Mouse (Mus musculus): ENCODE results near the gene Bola3. TPM values are rescaled to one million over a fixed set of nuclear protein-coding genes. Genes with fewer than 3 reads are reported as not detected.

Bola3 gene
- total RNA-seq, 2 experiments from 2014 or later, result 46.0 to 49.4 TPM

DNA sequence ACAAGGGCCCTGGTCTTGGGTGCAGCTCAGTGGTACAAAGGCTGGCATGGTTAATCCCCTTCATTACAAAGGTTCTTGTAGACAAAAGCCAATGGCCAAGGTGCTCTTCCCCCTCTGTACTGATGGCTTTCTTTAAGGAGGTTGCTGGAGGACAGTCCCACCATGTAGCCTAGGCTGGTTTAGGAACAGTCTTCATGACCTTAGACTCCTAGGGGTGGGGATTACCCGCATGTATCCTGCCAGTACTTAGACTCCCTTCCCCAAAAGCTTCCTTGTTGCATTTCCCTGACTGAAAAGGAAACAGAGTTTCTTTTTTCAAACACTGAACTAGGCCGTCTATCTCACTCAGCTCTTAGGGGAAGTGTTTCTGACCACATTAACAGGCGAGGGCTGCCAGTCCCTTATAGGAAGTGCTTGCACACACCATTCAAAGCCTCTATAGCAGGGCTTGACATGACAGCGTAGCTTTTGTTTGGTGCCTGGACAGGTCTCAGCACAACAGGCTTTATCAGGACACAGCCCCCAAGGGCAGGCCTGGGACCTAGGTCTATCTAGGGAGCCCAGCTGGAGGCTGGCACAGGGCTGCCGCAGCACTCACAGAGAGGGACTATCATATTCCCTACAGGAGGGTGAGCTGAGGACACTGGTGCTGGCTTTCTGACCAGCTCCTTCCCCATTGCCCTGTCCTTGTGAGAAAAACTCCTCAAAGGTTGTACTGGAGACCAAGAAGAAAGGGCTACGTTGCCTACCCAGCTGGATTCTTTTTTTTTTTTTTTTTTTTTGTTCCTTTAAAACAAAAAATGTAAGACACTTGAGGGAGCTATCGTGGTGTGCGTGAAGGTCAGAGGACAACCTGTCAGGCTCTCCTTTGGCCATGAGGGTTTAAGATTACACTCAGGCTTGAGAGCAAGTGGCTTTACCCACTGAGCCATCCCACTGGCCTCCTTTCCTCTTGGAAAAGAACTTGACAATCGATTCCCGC is 32.9 kb downstream of the Bola3 start:
- H3K4me3 ChIP-seq, result no peak overlapping the region
- H3K27ac ChIP-seq, result no peak overlapping the region
- TF ChIP-seq CTCF (conservative IDR thresholded peaks at IDR 0.05), result no peak
- no peak for DNase-seq (ENCODE audit: low spot score in 2 of 2)

DNA sequence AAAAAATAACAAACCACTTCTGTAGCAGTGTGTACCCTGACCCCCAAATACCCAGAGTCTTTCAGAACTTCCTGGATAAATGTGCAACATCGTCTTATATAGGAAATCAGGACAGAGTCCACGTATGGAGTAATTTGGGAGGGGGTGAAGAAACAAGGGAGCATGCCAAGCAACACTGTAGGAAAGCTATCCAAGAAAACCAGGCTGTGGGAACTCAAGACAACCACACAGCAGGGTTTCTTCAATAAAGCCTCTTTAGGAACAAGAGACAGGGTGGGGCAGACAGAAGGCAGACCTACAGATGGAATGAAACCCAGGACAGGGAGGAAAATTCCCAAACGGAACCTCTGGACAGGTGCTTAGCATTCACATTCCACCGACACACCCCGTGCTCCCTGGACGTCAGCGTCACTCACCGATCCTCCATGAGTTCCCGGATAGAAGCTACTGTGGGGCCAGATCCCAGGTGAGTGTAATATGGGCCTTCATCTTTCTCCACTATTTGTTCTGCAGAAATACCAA is 36.7 kb downstream of the Bola3 start:
- no peak for DNase-seq (ENCODE audit: low spot score in 2 of 2)
- no peak overlapping the region for H3K4me3 ChIP-seq
- no peak for TF ChIP-seq CTCF (conservative IDR thresholded peaks at IDR 0.05)
- H3K27ac ChIP-seq, result no peak overlapping the region

DNA sequence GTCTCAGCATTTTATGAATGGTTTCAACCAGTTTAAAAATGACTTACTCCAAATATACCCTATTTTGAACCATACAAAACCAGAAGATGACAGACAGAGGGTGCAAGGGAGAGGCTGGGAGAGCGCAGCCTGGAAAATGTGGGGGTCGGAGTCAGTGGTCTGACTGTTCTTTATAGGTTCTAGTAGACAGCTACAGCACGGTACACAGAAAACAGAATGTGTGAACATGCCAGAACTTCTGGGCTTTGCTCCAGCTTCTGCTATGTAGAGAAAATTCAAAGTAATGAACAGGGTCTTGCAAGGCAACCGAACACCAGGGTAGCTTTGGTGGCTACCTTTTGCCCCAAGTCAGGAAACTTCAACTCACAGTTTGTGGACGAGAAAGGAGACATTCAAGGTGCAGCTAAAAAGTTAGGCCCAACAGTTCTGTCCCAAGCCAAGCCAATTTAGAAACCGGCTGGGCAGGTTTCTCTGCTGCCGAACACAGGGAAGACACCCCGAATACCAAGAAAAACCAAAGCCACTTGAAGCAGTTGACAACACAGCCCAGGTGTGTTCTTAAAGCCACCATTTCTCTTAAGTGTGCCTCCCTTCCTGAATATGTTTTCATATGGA is 43.3 kb downstream of the Bola3 start:
- no peak for TF ChIP-seq CTCF (conservative IDR thresholded peaks at IDR 0.05)
- Histone ChIP-seq H3K4me3 (no peak overlapping the region), H3K27ac (peak overlapping the region; percentile 53; the same call in 1 of the 2 replicates)

DNA sequence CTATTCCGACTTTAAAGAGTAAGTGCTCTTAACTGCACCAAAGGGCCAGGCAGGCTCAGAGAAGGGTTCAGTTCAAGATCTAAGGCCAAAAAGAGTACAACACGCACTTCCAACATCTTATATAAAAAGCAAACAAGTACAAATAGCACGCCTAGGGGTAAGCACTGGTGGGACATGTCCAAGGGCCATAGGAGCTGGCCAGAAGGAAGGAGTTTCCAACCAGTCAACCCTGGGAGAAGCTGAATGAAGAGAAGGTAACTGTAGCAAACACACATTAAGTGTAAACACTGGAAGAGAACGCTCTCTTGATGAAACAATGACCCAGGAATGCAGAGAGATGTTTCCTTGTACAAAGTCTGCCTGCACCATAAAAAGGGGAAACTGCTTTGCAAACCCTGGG is 45.2 kb downstream of the Bola3 start:
- Histone ChIP-seq H3K27ac (no peak overlapping the region), H3K4me3 (no peak overlapping the region)
- no peak for DNase-seq (ENCODE audit: low spot score in 2 of 2)
- no peak for TF ChIP-seq CTCF (conservative IDR thresholded peaks at IDR 0.05)

More for the DNA sequence above, 43.3 kb downstream of the Bola3 start:
- peak in 1 of 2 experiments; percentile 39 for DNase-seq (ENCODE audit: low spot score in 2 of 2)

DNA sequence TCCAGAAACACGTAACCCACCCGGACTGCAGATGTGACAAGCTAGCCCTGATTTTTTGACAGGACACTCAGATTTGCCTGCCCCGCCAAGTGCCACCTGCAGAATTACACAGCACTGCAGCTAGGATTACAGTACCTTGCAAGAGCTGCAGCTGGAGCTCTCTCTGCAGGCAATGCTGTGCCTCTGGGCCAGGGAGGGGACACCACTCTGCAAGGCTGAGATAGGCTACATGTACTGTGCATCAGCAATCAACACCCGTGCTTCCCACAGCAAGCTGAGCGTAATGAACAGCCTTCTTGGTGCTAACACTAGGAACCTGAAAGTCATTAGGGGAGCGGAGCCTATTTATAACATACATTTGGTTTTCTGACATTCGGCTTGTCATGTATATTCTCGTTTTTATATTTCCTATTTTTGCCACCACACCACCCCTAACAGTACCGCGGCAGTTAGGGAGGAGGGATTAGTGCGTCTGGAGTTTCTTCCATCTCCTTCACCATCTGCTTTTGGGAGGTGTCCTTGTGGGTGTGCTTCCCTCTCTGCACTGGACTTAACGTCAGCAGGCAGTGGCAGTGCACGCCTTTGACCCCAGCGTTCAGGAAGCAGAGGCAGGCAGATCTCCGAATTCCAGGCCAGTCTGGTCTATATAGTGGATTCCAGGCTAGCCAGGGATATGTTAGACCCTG is 46.7 kb downstream of the Bola3 start:
- no peak for DNase-seq (ENCODE audit: low spot score in 2 of 2)
- no peak for TF ChIP-seq CTCF (conservative IDR thresholded peaks at IDR 0.05)
- Histone ChIP-seq H3K27ac (no peak overlapping the region), H3K4me3 (no peak overlapping the region)

DNA sequence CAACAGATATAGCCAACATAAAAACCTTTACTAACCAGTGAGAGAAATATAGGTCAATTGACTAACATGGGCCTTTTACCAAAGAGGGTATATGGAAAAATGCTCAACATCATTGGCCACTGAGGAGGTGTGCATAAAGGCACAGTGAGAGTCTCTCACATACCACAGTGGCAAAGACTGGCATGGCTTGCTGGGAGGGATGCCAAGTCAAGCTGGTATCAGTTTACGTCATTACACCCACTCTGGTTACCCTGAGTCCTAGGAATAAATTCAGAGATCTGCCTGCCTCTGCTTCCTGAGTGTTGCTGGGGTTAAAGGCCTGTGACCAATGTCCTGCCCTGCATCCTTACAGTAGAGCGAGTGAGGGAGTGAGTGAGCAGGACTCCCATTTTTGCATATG is 47.8 kb downstream of the Bola3 start:
- no peak for DNase-seq (ENCODE audit: low spot score in 2 of 2)

DNA sequence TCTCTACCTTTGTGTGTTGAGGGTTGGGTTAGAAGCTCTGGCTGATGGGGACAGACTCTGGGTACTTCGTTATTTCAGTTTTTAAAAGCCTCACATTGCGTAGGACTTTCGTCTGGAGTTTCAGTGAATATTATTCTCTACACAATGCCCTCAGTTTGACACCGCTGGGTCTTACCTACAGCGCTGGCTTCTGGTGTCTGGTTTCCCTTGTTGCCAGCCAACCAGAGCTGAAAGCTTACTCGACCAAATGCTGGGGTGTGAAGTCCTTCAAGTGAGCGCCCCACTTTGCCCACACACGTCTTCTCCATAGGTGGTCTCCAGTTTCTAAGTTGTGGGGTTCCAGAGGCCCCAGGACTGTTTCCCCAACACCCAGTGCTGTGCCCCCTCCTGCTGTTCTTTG is 48.8 kb downstream of the Bola3 start:
- TF ChIP-seq CTCF (conservative IDR thresholded peaks at IDR 0.05), result no peak
- no peak overlapping the region for H3K27ac ChIP-seq
- H3K4me3 ChIP-seq, result no peak overlapping the region
- DNase-seq (ENCODE audit: low spot score in 2 of 2), result no peak

More for the DNA sequence above, 47.8 kb downstream of the Bola3 start:
- Histone ChIP-seq H3K4me3 (no peak overlapping the region), H3K27ac (no peak overlapping the region)
- TF ChIP-seq CTCF (conservative IDR thresholded peaks at IDR 0.05), result no peak

DNA sequence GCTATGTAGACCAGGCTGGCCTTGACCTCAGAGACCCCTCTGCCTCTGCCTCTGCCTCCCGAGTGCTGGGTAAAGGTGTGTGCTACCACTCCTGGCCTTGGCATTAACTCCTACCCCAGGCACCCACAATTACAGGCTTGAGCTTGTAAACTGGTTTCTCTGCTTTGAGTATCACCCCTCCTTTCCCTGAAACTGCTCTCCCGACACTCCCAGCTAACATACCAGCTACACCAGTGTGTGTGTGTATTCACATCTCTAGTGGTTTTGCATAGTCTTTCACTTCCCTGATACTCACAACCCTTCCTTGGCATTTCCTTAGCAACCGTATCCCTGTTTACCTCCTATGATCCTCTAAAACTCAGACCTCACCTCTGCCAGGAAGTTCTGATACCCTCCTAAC is 50.8 kb downstream of the Bola3 start:
- Histone ChIP-seq H3K27ac (no peak overlapping the region), H3K4me3 (no peak overlapping the region)
- no peak for TF ChIP-seq CTCF (conservative IDR thresholded peaks at IDR 0.05)
- DNase-seq (ENCODE audit: low spot score in 2 of 2), result no peak

DNA sequence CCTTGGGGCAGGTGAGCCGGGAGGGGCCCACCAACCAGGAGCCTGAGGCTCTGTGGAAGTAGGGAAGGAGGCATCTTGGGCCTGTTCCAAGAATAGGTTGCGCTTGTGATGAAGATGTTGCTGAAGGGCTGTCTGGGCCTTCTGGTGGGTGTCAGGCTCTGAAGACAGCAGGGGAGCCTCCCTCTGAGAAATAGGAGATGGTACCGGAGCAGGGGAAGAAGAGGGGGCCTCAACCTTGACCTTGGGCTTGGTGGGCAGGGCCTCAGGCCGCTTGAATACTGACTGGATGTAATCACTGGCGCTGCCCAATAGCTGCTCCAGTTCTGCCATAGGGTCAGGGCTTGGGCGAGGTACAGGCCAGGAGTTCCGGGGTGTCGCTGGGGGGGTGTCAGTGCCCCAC is 54.5 kb downstream of the Bola3 start:
- DNase-seq (ENCODE audit: low spot score in 2 of 2), result no peak
- TF ChIP-seq CTCF (conservative IDR thresholded peaks at IDR 0.05), result no peak
- Histone ChIP-seq H3K27ac (no peak overlapping the region), H3K4me3 (no peak overlapping the region)

DNA sequence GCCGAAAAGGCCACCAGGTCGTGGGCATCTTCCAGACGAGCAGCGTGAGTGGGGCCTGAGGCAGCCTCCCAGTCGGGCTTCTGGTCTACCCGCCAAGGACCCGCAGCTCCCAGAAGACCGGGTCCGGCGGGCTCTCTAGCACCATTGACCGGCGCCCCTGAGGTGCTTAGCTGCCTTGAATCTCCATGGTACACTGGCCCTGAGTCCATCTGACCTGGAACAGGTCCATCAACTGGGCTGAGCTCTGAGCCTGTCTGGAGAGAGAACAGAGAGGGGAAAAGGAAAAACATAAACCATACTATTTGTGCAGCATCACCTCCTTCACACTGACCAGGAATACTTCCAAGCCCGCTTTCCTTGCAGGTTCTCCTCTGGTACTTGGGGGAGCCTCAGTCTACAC is 55.6 kb downstream of the Bola3 start:
- H3K4me3 ChIP-seq, result no peak overlapping the region
- TF ChIP-seq CTCF (conservative IDR thresholded peaks at IDR 0.05), result no peak
- DNase-seq (ENCODE audit: low spot score in 2 of 2), result no peak
- H3K27ac ChIP-seq, result no peak overlapping the region

DNA sequence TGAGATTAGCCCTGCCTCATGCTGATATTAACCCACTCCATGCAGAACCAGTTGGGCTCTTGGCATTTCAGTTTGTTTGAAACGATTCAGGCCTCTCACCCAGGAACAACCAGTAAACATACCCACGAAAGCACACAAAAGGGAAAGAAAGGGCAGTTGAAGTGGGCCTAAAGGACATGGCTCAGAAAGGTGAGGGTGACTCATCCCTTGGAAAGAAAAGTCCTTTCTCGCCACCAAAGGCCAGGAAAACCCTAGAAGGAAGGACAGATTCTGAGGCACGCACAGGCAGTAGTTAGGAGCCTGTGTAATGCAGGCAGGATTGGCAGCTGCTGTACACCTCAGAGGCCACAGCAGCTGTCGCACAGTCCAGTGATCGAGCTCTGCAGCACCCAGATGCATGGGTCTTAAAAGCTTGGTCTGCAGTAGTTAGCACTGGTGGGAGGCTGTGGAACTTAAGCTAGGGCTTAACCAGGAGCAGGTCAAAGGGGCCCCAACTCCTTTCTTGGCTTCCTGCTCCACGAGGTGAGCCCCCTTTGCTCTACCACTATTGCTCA is 56.6 kb downstream of the Bola3 start:
- H3K27ac ChIP-seq, result no peak overlapping the region
- TF ChIP-seq CTCF (conservative IDR thresholded peaks at IDR 0.05), result no peak
- no peak for DNase-seq (ENCODE audit: low spot score in 2 of 2)
- H3K4me3 ChIP-seq, result no peak overlapping the region

DNA sequence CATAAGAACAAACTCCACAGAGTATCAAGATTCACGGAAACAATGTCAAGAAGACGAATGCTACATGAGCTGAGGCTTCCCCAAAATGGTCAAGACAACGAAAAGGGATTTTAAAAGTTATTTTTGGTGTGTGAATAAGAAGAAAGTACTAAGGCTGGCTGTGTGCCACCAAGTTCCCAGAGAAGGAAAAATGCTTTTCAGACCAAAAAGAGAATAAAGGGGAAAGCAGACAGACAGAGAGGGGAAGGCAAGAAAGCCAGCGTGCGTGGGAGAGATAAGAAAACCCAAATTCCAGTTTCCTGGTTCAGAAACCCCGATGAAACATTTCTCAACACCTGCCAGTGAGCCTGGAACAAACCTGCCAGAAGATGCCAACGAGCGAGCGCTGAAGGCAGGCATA is 59.6 kb downstream of the Bola3 start:
- no peak overlapping the region for H3K4me3 ChIP-seq
- DNase-seq (ENCODE audit: low spot score in 2 of 2), result no peak
- peak overlapping the region; percentile 78; the same call in 1 of the 2 replicates for H3K27ac ChIP-seq
- TF ChIP-seq CTCF (conservative IDR thresholded peaks at IDR 0.05), result no peak

Small RNA genes lying within 50 kb of the gene (microRNA-seq; reads per million reads assigned to microRNA genes)
- 0 reads per million in 2 experiments for gene Mir6374

Other genes with a start within 250 kb of the Bola3 start
- gene Ccdc142, start 247.5 kb upstream of the Bola3 start, total RNA-seq (2021), result 1 to 10 TPM; 7.7 to 9.1 TPM
- gene Gm42688, start 247.5 kb upstream of the Bola3 start, total RNA-seq (2021), result 1 to 10 TPM; 8.5 to 9.5 TPM
- gene Mrpl53, start 240.1 kb upstream of the Bola3 start, total RNA-seq (2021), result 10 to 100 TPM; 64.9 to 67.4 TPM
- 10 to 100 TPM; 24.0 to 26.4 TPM for gene Mogs, start 233.7 kb upstream of the Bola3 start, total RNA-seq (2021)
- 10 to 100 TPM; 55.9 to 56.1 TPM for gene Wbp1, start 227.6 kb upstream of the Bola3 start, total RNA-seq (2021)
- 10 to 100 TPM; 22.3 to 25.4 TPM for gene Ino80b, start 223.7 kb upstream of the Bola3 start, total RNA-seq (2021)
- 10 to 100 TPM; 80.0 to 84.0 TPM for gene Rtkn, start 213.7 kb upstream of the Bola3 start, total RNA-seq (2021)
- gene Wdr54, start 192.8 kb upstream of the Bola3 start, total RNA-seq (2021), result 10 to 100 TPM; 25.0 to 32.0 TPM
- gene 1700003E16Rik, start 192.7 kb upstream of the Bola3 start, total RNA-seq (2021), result 10 to 100 TPM; 21.8 to 21.9 TPM
- 100 to 1,000 TPM; 400 to 422 TPM for gene Dctn1, start 183.2 kb upstream of the Bola3 start, total RNA-seq (2021)
- under 1 TPM; 0.44 to 0.98 TPM for gene Slc4a5, start 129.3 kb upstream of the Bola3 start, total RNA-seq (2021)
- 1 to 10 TPM; 5.8 to 7.1 TPM for gene Mthfd2, start 23.2 kb upstream of the Bola3 start, total RNA-seq (2021)
- 10 to 100 TPM; 16.2 to 22.2 TPM for gene Mob1a, start 23.1 kb upstream of the Bola3 start, total RNA-seq (2021)
- gene Tet3, start 109.9 kb downstream of the Bola3 start, total RNA-seq (2021), result 10 to 100 TPM; 61.0 to 65.9 TPM
- gene Dguok, start 157.8 kb downstream of the Bola3 start, total RNA-seq (2021), result 10 to 100 TPM; 36.8 to 38.6 TPM
- not detected for gene Actg2, start 187.1 kb downstream of the Bola3 start, total RNA-seq (2021)
- gene Stambp, start 223.6 kb downstream of the Bola3 start, total RNA-seq (2021), result 10 to 100 TPM; 33.0 to 35.5 TPM

Data from layer of hippocampus, adult 2 months (tissue).